Mouse (Mus musculus) kidney, postnatal 0 days (tissue): ENCODE measurements at regions not wholly inside any gene's neighbourhood (a gene's known extent, or its start where the extent isn't known, plus 50 kb on each side); places are given as distances from the start of the nearest gene placed in this dataset.

Experiments used
- ATAC-seq: fragments of 200-750 bp; cut with Nextera tagmentation; replicated peaks from 2 replicates; pipeline ENCODE4 v1.8.0; 2017; ENCODE audit warnings: low read depth, moderate number of reproducible peaks, moderate TSS enrichment, moderate library complexity; ENCODE audit not compliant: low FRiP score
- DNase-seq: peaks from one replicate; pipeline ENCODE4 v3.0.0-alpha.2; 2016; ENCODE audit warnings: low spot score
- H3K27ac ChIP-seq: fragments of 300-500 bp; sonication (generic); 2 replicates; pipeline ENCODE4 v1.5.1; 2014; ENCODE audit warnings: mild to moderate bottlenecking
- H3K27me3 ChIP-seq: fragments of 300-500 bp; sonication (generic); 2 replicates; pipeline ENCODE4 v1.6.1; 2014; ENCODE audit warnings: low read length, mixed read lengths; ENCODE audit not compliant: insufficient read depth
- H3K36me3 ChIP-seq: fragments of 300-500 bp; sonication (generic); 2 replicates; pipeline ENCODE4 v1.6.1; 2014; ENCODE audit warnings: low read length, mixed read lengths; ENCODE audit not compliant: insufficient read depth
- H3K4me1 ChIP-seq: fragments of 300-500 bp; sonication (generic); replicated peaks from 2 replicates; pipeline ENCODE4 v1.6.1; 2014; ENCODE audit warnings: antibody characterized with exemption, low read length, mixed read lengths; ENCODE audit not compliant: insufficient read depth
- H3K4me2 ChIP-seq: fragments of 300-500 bp; sonication (generic); 2 replicates; pipeline ENCODE4 v1.6.1; 2014; ENCODE audit warnings: mild to moderate bottlenecking, low read length, moderate library complexity, mixed read lengths
- H3K4me3 ChIP-seq: fragments of 300-500 bp; sonication (generic); replicated peaks from 2 replicates; pipeline ENCODE4 v1.5.1; 2014; ENCODE audit warnings: low read depth, low read length
- H3K9ac ChIP-seq: fragments of 300-500 bp; sonication (generic); 2 replicates; pipeline ENCODE4 v1.6.1; 2014; ENCODE audit warnings: low read depth, low read length
- H3K9me3 ChIP-seq: fragments of 300-500 bp; sonication (generic); replicated peaks from 2 replicates; pipeline ENCODE4 v1.6.1; 2016; ENCODE audit warnings: low read length, inconsistent platforms, mixed read lengths
- CTCF ChIP-seq: IDR thresholded peaks from 2 replicates; pipeline ENCODE4 v1.5.1; 2016; ENCODE audit warnings: antibody characterized with exemption, low read depth, mild to moderate bottlenecking, moderate library complexity
- WGBS: fragments of 180-500 bp; shearing (Covaris S2); extraction: QIAGEN DNeasy Blood & Tissue Kit; methylation state at CpG from one replicate; pipeline ENCODE4 v1.1.7; 2014; 5-methylcytosine and 5-hydroxymethylcytosine counted together

DNA sequence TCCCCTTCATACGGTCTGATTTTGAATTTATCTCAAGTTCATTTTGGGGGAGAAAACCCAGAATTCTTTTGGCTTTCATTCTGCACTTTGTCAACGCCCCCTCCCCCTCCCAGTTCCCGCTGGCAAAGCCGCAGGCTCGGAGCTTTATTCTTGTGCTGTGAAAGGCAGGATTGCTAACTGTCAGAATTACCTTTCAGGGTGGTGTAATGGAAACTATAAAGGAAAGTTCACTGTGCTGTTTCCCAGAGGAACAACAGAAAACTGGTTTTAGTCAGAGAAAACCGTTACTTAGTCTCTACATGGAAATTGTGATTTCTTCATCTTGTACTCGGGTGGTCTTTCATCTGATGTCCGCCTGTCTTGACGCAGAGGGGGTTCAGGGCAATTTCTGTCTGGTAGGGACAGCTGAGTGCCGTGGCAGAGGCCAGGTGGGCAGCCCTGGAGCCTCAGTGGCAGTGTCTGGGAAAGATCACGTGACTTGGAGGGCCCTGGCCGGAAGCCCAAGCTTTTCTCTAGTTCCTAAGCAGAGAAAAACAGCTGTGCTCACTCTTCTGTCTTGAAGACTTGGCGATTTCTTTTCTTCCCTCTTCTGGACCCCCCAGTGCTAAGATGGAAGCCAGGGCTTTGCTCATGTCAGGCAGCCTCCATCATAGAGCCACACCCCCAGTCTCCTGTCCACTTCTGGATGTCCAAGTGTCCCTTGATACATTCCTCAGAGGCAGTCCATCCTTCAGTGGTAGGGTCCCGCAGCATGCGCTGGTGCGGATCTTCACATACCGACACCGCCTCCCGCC is 74.6 kb downstream of the Tex29 start:
- DNase-seq: peak; percentile 83
- Histone ChIP-seq H3K27ac (no peak overlapping the region), H3K9me3 (no peaks in the 10 kb centered on the region), H3K9ac (no peak overlapping the region), H3K4me2 (peak overlapping the region; percentile 5; the same call in 1 of the 2 replicates), H3K4me3 (no peak overlapping the region), H3K27me3 (no peaks in the 10 kb centered on the region), H3K4me1 (0 out of 2 replicates have a peak, but pooled peaks cover 3% of the 10 kb centered on the region), H3K36me3 (no peaks in the 10 kb centered on the region)
- no peak for TF ChIP-seq CTCF
- 41% methylated on average over 19 of the region's 19 CpGs for WGBS
- ATAC-seq: no peak

DNA sequence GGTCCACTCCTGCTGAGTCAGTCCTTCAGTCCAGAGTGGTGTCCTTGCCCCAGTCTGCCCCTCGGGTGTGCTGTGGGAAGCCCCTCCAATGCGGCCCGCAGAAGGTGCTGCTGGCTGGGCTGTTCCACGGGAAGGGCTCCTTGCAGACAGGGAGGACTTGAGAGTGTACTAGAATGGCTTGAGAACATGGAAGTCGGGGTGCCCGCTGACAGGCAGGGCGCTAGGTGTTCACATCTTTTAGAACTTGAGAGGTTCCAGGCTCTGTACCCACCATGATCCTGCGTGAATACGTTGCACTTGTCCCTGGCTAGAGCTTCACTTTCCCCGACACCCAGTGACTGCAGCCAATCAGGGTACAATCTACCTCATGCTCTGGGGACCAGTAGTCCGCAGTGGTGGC is 75.4 kb downstream of the Tex29 start:
- ATAC-seq (no peak), DNase-seq (no peak)
- no peaks in the 10 kb centered on the region for H3K9me3 ChIP-seq
- no peak overlapping the region for H3K4me2 ChIP-seq
- H3K4me1 ChIP-seq: 0 out of 2 replicates have a peak, but pooled peaks cover 3% of the 10 kb centered on the region
- H3K4me3 ChIP-seq: no peak overlapping the region
- no peaks in the 10 kb centered on the region for H3K27me3 ChIP-seq
- TF ChIP-seq CTCF: no peak
- H3K9ac ChIP-seq: no peak overlapping the region
- H3K27ac ChIP-seq: no peak overlapping the region
- WGBS: 93% methylated on average over 11 of the region's 11 CpGs
- H3K36me3 ChIP-seq: no peaks in the 10 kb centered on the region

DNA sequence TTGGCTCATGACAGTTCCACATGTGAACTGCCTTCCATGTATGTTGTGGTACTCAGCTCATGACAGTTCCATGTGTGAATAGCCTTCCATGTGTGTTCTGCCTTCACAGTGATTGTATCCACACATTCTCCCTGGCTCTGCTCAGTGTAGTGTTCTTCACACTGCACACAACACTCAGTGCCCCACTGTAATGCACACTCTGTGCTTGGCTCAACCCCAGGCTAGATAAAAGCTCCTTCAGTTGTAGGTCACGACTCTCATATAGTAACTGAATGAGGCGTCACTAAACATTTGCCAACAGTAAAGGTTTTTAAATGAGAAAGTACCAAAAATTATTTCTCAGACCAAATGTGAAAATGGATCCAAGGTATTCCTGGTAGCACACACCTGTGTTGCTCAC is 79.6 kb downstream of the Tex29 start:
- Histone ChIP-seq H3K27me3 (no peaks in the 10 kb centered on the region), H3K9me3 (no peaks in the 10 kb centered on the region), H3K4me2 (no peak overlapping the region), H3K9ac (no peak overlapping the region), H3K27ac (no peak overlapping the region), H3K36me3 (no peaks in the 10 kb centered on the region), H3K4me1 (0 out of 2 replicates have a peak, but pooled peaks cover 3% of the 10 kb centered on the region), H3K4me3 (no peak overlapping the region)
- DNase-seq (no peak), ATAC-seq (no peak)
- 81% methylated on average over 2 of the region's 2 CpGs for WGBS
- TF ChIP-seq CTCF: no peak

GRCm38 (mm10) chr8:11923115-11923514 is 82.8 kb downstream of the Tex29 start:
- DNase-seq (no peak), ATAC-seq (no peak)
- no peaks in the 10 kb centered on the region for H3K9me3 ChIP-seq
- peak; percentile 40 for TF ChIP-seq CTCF
- 71% methylated on average over 7 of the region's 7 CpGs for WGBS
- no peak overlapping the region for H3K4me3 ChIP-seq
- H3K27me3 ChIP-seq: no peaks in the 10 kb centered on the region
- no peaks in the 10 kb centered on the region for H3K36me3 ChIP-seq
- H3K9ac ChIP-seq: no peak overlapping the region
- H3K4me2 ChIP-seq: no peak overlapping the region
- no peaks in the 10 kb centered on the region for H3K4me1 ChIP-seq
- H3K27ac ChIP-seq: no peak overlapping the region

DNA sequence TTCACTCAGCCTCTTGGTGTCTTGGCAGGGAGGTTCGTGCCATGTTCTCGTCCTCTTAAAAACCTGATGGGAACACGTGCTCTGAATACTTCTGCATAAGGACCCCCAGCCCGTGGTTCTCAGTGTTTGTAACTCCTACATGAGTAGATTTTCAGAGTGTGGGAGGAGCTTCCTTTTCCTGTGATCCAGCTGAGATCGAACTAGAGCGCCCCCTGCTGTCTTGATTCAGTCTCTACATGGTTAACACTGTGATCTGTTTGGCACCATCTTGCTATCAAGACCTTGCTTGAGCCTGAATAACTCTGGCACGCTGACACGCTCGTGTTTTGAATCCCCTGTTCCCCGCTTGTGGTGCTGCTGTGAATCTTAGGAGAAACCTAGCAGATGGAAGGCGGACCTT is 83.9 kb downstream of the Tex29 start:
- DNase-seq (peak; percentile 62), ATAC-seq (no peak)
- no peaks in the 10 kb centered on the region for H3K27me3 ChIP-seq
- peak; percentile 66 for TF ChIP-seq CTCF
- 66% methylated on average over 11 of the region's 11 CpGs for WGBS
- no peak overlapping the region for H3K4me3 ChIP-seq
- H3K4me2 ChIP-seq: no peak overlapping the region
- H3K27ac ChIP-seq: no peak overlapping the region
- no peaks in the 10 kb centered on the region for H3K36me3 ChIP-seq
- no peak overlapping the region for H3K9ac ChIP-seq
- H3K9me3 ChIP-seq: no peaks in the 10 kb centered on the region
- H3K4me1 ChIP-seq: no peaks in the 10 kb centered on the region

DNA sequence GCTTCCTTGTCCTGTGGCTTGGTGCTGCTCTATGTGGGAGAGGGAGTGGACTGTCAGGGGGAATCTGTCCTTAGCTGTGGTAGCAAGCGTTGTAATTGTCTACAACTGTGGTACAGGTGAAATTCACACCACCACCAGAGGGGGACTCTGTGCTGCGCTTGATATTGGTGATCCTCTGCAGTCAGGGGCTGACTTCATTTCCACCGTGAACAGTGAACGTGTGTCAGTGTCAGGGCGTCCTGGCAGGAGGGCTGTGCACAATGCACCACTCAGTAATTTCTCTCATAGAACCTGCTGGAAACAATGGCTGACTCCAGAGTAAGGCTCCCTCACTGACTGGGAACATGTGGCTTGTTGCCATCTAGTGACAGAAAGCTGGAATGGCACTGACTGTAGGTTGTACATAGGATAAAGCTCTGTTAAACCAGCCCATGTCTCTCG is 102.6 kb downstream of the Tex29 start:
- Histone ChIP-seq H3K27me3 (no peaks in the 10 kb centered on the region), H3K27ac (no peak overlapping the region), H3K36me3 (no peaks in the 10 kb centered on the region), H3K9me3 (no peaks in the 10 kb centered on the region), H3K4me1 (no peaks in the 10 kb centered on the region), H3K9ac (no peak overlapping the region), H3K4me2 (no peak overlapping the region), H3K4me3 (no peak overlapping the region)
- DNase-seq (peak; percentile 88), ATAC-seq (peak; percentile 46; the same call in 1 of the 2 replicates)
- 37% methylated on average over 6 of the region's 6 CpGs for WGBS
- TF ChIP-seq CTCF: peak; percentile 88

DNA sequence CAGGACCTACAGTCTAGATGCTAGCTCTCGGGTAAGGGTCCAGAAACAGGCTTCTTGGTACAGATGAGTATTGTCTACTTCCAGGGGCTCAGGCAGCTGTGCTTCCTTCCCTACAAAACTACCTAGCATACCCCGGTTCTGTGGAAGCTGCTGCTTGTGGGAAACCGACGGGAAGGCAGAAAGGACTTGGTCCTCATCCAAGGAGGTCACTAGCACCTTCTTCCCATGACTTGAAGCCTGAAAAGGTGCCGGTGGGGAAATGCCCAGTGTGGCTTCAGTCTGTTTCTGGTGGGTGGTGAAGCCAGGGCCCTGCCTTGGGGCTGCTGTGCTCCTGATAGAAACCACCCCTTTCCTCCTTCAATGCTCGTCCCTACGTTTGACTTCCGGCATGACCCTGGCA is 107.5 kb downstream of the Tex29 start:
- H3K36me3 ChIP-seq: no peaks in the 10 kb centered on the region

More for the DNA sequence above, 107.5 kb downstream of the Tex29 start:
- Histone ChIP-seq H3K4me3 (no peak overlapping the region), H3K4me2 (no peak overlapping the region), H3K27me3 (no peaks in the 10 kb centered on the region), H3K9me3 (no peaks in the 10 kb centered on the region), H3K9ac (no peak overlapping the region), H3K27ac (no peak overlapping the region), H3K4me1 (no peaks in the 10 kb centered on the region)
- ATAC-seq: no peak
- DNase-seq: no peak
- 87% methylated on average over 8 of the region's 8 CpGs for WGBS
- no peak for TF ChIP-seq CTCF
